Mouse (Mus musculus) stomach, embryonic 16.5 days (tissue): ENCODE measurements around the gene Mturn. TPM values are rescaled to one million over a fixed set of nuclear protein-coding genes. Genes with fewer than 3 reads are reported as not detected.

Experiments used
- ATAC-seq: fragments of 200-750 bp; cut with Nextera tagmentation; 2 replicates; pipeline ENCODE4 v1.8.0; 2017; ENCODE audit warnings: moderate number of reproducible peaks, moderate TSS enrichment; ENCODE audit not compliant: insufficient read depth, low FRiP score
- H3K27ac ChIP-seq: fragments of 300-500 bp; sonication (generic); 2 replicates; pipeline ENCODE4 v1.5.1; 2014; ENCODE audit warnings: low read length
- H3K27me3 ChIP-seq: fragments of 300-500 bp; sonication (generic); 2 replicates; pipeline ENCODE4 v1.6.1; 2014; ENCODE audit warnings: low read length, control low read depth, mixed read lengths; ENCODE audit not compliant: control insufficient read depth, insufficient read depth
- H3K36me3 ChIP-seq: fragments of 300-500 bp; sonication (generic); 2 replicates; pipeline ENCODE4 v1.6.1; 2014; ENCODE audit warnings: low read length; ENCODE audit not compliant: control insufficient read depth, insufficient read depth
- H3K4me1 ChIP-seq: fragments of 300-500 bp; sonication (generic); 2 replicates; pipeline ENCODE4 v1.6.1; 2014; ENCODE audit warnings: low read length, control low read depth, mixed read lengths; ENCODE audit not compliant: control insufficient read depth, insufficient read depth
- H3K4me2 ChIP-seq: fragments of 300-500 bp; sonication (generic); 2 replicates; pipeline ENCODE4 v1.6.1; 2014; ENCODE audit warnings: low read depth, low read length, mixed read lengths
- H3K4me3 ChIP-seq: fragments of 300-500 bp; sonication (generic); replicated peaks from 2 replicates; pipeline ENCODE4 v1.5.1; 2014; ENCODE audit warnings: mild to moderate bottlenecking, low read length
- H3K9ac ChIP-seq: fragments of 300-500 bp; sonication (generic); 2 replicates; pipeline ENCODE4 v1.6.1; 2014; ENCODE audit warnings: low read length
- H3K9me3 ChIP-seq: fragments of 300-500 bp; sonication (generic); replicated peaks from 2 replicates; pipeline ENCODE4 v1.6.1; 2016; ENCODE audit warnings: low read length, control low read depth; ENCODE audit not compliant: control insufficient read depth
- WGBS: fragments of 180-500 bp; shearing (Covaris S2); extraction: QIAGEN DNeasy Blood & Tissue Kit; methylation state at CpG from one replicate; pipeline ENCODE4 v1.1.7; 2014; 5-methylcytosine and 5-hydroxymethylcytosine counted together
- polyA plus RNA-seq: library from polyadenylated mRNA; unstranded; fragments of >200 nt; fragmentation: Nextera tagmentation; extraction: Ambion mirVana; gene quantifications from 2 replicates; pipeline ENCODE4 v1.2.1, GENCODE M21; 2015

Mturn gene
- 9.5 and 10.1 TPM in 2 replicates for polyA plus RNA-seq

DNA sequence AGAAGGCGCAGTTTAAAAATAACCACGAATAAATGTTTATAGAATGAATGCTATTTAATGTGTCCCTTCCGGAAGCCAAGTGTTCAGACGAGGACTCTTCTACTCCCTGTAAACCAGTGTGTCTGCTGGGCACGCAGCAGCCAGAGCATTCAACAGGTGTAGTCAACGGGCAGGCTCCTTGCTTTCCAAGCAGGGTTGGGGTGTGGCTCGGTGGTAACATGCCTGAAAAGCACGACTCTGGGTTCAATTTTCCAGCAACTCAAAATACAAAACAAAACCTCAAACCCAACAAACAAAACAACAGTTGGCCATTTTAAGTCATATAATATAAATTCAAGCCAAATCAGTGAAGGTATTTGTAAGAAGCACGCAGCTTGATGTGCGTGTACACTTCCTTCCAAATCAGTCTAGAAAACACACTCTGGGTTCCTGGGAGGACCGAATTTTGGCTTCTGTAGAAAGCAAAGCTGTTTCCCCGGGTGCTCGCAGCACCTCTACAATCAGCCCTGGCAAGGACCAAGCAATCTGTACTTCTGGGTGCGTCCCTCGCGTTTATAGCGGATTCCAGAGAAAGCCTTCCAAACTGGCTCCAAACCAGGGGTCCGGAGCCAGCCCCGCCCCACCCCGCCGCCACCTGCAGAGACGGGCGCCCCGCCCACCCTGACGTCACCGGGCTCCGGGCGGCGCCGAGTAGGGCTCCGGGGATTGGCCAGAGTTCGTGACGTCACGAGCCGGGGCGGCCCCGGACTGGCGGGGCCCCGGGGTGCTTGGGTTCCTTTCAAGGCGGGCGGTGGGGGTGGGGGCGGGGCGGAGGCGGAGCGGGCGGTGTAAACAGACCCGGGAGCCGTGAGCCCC, at the start of gene Mturn:
Mturn (plus strand) TSS at position 734 of the 855 bp plus-strand sequence.
- Histone ChIP-seq H3K4me1 (peaks cover 9% of the 10 kb centered on the region), H3K4me2 (peak within 1 kb of the TSS; percentile 95), H3K27ac (peak within 1 kb of the TSS; percentile 64), H3K9ac (peak within 1 kb of the TSS; percentile 80), H3K9me3 (no peaks in the 10 kb centered on the region), H3K4me3 (peak within 1 kb of the TSS; percentile 80), H3K36me3 (no peaks in the 10 kb centered on the region), H3K27me3 (peaks cover 20% of the 10 kb centered on the region)
- WGBS: 3% methylated on average over 41 of the region's 48 CpGs
- ATAC-seq: peak; percentile 99

DNA sequence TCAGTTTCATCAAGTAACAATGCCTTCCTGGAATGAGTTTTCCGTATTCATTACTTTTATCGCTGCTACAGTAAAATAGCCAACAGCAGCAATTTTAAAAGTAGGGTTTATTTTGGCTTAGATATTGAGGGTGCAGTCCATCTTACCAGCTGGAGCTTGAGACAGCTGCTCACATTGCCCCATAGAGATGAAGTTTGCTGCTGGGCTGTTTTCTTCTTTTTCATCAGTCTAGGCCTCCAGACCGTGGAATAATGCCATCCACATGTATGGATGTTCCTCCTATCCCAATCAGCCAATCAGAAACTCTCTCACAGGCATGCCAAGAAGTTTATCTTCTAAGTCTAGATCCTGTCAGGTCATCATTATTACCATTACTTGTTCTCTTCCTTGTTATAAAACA, 41.5 kb upstream of the Mturn start:
- Histone ChIP-seq H3K27me3 (no peaks in the 10 kb centered on the region), H3K9me3 (no peaks in the 10 kb centered on the region), H3K4me3 (no peak overlapping the region), H3K27ac (no peak overlapping the region), H3K4me1 (no peaks in the 10 kb centered on the region), H3K9ac (no peak overlapping the region), H3K36me3 (no peaks in the 10 kb centered on the region), H3K4me2 (no peak overlapping the region)
- no peak for ATAC-seq
- WGBS: 93% methylated on average over 3 of the region's 3 CpGs

DNA sequence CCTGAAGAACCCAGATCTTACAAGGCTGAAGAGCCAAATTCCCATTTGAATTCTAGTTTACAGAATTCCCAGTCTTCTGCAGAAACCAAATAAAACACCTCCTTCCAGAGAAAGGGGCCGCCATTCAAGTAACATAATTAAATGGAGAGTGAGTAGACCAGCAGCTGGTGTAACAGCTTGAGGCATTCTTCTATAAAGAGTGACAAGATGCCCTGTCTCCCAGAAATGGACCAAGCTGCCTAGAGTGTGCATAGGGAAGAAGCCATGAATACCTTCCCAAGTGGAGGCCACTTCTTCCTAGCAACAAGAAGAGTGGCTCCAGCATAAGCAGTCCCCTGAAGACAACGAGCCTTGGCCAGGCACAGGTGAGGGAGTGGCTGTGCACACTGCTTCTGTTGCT, 39.5 kb upstream of the Mturn start:
- no peak for ATAC-seq
- no peak overlapping the region for H3K4me2 ChIP-seq
- H3K27ac ChIP-seq: no peak overlapping the region
- H3K9me3 ChIP-seq: no peaks in the 10 kb centered on the region
- H3K4me1 ChIP-seq: no peaks in the 10 kb centered on the region
- H3K36me3 ChIP-seq: no peaks in the 10 kb centered on the region
- no peaks in the 10 kb centered on the region for H3K27me3 ChIP-seq
- 85% methylated on average over 2 of the region's 2 CpGs for WGBS
- no peak overlapping the region for H3K4me3 ChIP-seq
- no peak overlapping the region for H3K9ac ChIP-seq

DNA sequence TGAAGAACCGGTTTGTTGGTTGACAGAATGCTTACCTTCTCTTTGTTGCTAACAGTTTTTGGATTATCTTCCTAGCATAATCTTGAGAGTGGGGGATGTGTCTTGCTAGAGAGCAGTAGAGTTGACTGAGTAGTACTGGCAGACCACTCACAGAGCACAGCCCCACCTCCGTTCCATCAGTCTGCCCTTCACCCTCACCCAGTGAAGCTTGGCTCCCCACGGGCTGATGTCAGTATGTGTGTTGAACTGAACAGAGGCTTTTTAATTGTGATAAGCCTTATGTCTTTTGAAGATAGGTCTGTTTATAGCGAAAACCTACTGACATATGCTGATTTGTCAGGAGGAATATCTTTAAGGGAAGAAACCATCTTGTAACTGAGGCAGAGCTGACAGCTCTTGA, 38.2 kb upstream of the Mturn start:
- H3K4me1 ChIP-seq: no peaks in the 10 kb centered on the region
- no peak overlapping the region for H3K27ac ChIP-seq
- no peak for ATAC-seq
- 65% methylated on average over 4 of the region's 4 CpGs for WGBS
- H3K9ac ChIP-seq: no peak overlapping the region
- H3K36me3 ChIP-seq: no peaks in the 10 kb centered on the region
- H3K9me3 ChIP-seq: no peaks in the 10 kb centered on the region
- H3K4me2 ChIP-seq: no peak overlapping the region
- no peaks in the 10 kb centered on the region for H3K27me3 ChIP-seq
- H3K4me3 ChIP-seq: no peak overlapping the region

DNA sequence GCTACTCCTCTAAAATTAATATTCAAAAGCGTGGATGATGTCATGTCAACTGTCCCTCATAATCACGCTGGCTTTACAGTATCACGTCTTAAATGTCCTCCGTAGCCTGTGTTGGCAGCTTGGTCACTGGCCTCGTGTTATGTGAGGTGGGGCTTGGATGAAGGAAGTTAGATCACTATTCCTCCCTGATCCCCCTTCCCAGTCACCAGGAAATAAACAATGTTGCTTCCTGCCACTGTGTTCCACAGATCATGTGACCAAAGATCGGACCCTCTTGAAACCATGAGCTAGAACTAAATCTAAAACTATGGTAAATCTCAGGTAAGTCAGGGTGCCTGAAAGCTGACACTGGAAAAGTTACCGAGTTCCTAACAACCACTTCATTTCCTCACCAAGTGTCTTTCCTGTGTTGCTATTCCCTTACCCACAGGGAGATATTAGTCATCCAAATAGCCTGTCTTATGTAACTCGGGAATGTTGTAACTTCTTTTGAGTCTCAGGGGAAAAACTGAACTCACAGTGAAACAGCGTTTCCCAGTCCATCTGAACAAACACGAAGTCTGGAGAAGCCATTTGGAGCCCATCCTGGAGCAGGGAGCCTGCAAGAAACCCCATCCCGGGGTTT, 25.8 kb upstream of the Mturn start:
- Histone ChIP-seq H3K27ac (no peak overlapping the region), H3K4me2 (no peak overlapping the region), H3K4me1 (no peaks in the 10 kb centered on the region), H3K9ac (no peak overlapping the region), H3K27me3 (no peaks in the 10 kb centered on the region), H3K9me3 (no peaks in the 10 kb centered on the region), H3K36me3 (no peaks in the 10 kb centered on the region), H3K4me3 (no peak overlapping the region)
- 69% methylated on average over 11 of the region's 11 CpGs for whole genome bisulfite sequencing
- no peak for ATAC-seq

DNA sequence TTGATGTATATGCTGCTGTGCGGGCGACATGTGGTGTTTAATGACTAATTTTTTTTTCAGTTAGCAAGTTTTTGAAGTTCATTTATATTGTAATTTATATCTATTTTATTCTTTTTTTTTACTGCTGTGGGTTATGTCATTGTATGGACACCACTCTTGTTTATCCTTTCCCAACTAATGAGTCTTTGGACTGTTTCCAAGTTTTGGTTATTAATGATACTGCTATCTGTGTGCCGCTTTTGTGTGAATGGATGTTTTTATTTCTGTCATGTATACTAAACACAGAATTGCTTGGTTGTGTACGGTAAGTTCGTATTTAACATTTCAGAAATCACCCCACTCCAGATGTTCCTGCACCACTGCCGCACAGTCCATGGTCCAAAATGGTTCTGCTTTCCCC, 23.6 kb upstream of the Mturn start:
- Histone ChIP-seq H3K4me3 (no peak overlapping the region), H3K27me3 (no peaks in the 10 kb centered on the region), H3K27ac (no peak overlapping the region), H3K9ac (no peak overlapping the region), H3K36me3 (no peaks in the 10 kb centered on the region), H3K9me3 (no peaks in the 10 kb centered on the region), H3K4me2 (no peak overlapping the region), H3K4me1 (no peaks in the 10 kb centered on the region)
- no peak for ATAC-seq
- 59% methylated on average over 6 of the region's 6 CpGs for WGBS

DNA sequence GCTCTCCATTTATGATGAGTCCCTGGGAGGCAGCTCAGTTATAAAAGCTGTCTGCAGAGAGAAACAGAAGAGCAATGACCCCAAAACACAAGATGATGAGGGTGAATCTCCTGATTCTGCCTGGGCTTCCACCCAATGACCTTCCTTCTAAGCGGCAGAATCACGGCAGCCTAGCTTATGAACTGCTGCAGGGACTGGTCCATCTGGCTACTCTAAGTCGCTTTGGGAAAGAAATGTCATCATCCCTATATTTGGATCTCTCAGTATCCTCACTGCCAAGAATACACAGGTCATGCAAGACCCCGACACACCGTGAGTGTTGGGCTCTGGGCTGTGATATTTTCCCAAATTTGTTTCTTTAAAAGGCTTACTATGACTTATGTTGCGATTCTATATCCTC, 11.6 kb upstream of the Mturn start:
- Histone ChIP-seq H3K9ac (no peak overlapping the region), H3K4me2 (no peak overlapping the region), H3K4me1 (no peaks in the 10 kb centered on the region), H3K27ac (no peak overlapping the region), H3K27me3 (no peaks in the 10 kb centered on the region), H3K9me3 (0 out of 2 replicates have a peak, but pooled peaks cover 5% of the 10 kb centered on the region), H3K36me3 (no peaks in the 10 kb centered on the region), H3K4me3 (no peak overlapping the region)
- ATAC-seq: no peak
- 81% methylated on average over 6 of the region's 6 CpGs for WGBS

DNA sequence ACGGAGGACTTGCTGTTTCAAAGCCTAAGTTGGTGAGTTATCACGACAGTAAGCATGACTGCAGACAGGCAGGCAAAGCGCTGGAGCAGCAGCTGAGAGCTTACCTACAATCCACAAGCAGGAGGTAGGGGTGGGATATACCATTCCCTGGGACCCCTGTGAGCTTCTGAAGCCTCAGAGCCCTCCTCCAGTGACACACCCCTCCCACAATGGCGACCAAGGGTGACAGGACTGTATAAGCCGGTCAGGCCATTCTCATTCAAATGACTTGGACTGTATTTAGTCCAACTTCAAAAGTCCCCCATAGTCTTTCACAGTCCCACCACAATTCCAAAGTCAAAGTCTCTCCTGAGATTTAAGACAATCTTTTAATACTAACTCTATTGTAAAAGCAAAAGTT, 8.5 kb upstream of the Mturn start:
- Histone ChIP-seq H3K4me2 (no peak overlapping the region), H3K9me3 (no peaks in the 10 kb centered on the region), H3K4me3 (no peak overlapping the region), H3K27ac (no peak overlapping the region), H3K4me1 (no peaks in the 10 kb centered on the region), H3K27me3 (no peaks in the 10 kb centered on the region), H3K36me3 (no peaks in the 10 kb centered on the region), H3K9ac (no peak overlapping the region)
- WGBS: 64% methylated on average over 5 of the region's 5 CpGs
- ATAC-seq: no peak

DNA sequence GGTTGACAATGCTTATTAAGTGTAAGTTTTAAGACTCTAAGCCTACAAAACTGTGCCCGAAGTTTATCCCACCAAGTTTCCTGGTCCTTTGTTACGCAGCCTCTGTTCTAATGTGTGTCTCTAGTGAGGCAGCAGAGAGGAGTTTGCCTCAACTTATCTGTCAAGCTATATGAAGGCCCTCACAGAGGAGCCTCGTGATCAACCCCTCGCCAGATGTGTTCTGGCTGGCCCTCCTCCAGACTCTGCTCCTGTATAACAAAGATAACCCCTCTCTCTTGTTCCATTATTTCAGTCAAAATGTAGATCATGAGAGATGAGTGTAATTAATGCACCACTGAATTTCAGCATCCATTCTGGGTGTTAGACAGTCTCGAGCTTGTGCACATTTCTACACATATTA, 1.7 kb upstream of the Mturn start:
- Histone ChIP-seq H3K4me2 (no peak overlapping the region), H3K36me3 (no peaks in the 10 kb centered on the region), H3K4me1 (peaks cover 9% of the 10 kb centered on the region), H3K4me3 (no peak overlapping the region), H3K27ac (no peak overlapping the region), H3K9me3 (no peaks in the 10 kb centered on the region), H3K9ac (no peak overlapping the region), H3K27me3 (peaks cover 20% of the 10 kb centered on the region)
- WGBS: 74% methylated on average over 5 of the region's 5 CpGs
- ATAC-seq: no peak
